Mouse (Mus musculus): Measurements from ENCODE around the gene Scd2. TPM values are rescaled to one million over a fixed set of nuclear protein-coding genes. Genes with fewer than 3 reads are reported as not detected.

The Scd2 gene
- total RNA-seq, 2 experiments from 2014 or later, result 656 to 658 TPM

Small RNAs within 50 kb of the gene (microRNA-seq; reads per million reads assigned to microRNA genes)
- gene Mir5114, result 0.39 to 0.74 reads per million in 2 experiments

Other genes with a start within 250 kb of the Scd2 start
- 10 to 100 TPM; 19.4 to 23.7 TPM for gene Erlin1, start 223.9 kb upstream of the Scd2 start, total RNA-seq (2021)
- 10 to 100 TPM; 39.3 to 40.9 TPM for gene Chuk, start 186.2 kb upstream of the Scd2 start, total RNA-seq (2021)
- 10 to 100 TPM; 20.6 to 21.3 TPM for gene Cwf19l1, start 157.8 kb upstream of the Scd2 start, total RNA-seq (2021)
- gene Bloc1s2, start 147.2 kb upstream of the Scd2 start, total RNA-seq (2021), result 10 to 100 TPM; 58.8 to 60.8 TPM
- gene Pkd2l1, start 101.2 kb upstream of the Scd2 start, total RNA-seq (2021), result under 1 TPM; 0.25 to 0.30 TPM
- gene Scd3, start 90.4 kb upstream of the Scd2 start, total RNA-seq (2021), result 1 to 10 TPM; 2.4 to 3.3 TPM
- 1 to 10 TPM; 2.2 to 2.4 TPM for gene Scd4, start 39.4 kb downstream of the Scd2 start, total RNA-seq (2021)
- 100 to 1,000 TPM; 150 to 156 TPM for gene Scd1, start 114.2 kb downstream of the Scd2 start, total RNA-seq (2021)
- not detected for gene Wnt8b, start 199.8 kb downstream of the Scd2 start, total RNA-seq (2021)